Mouse (Mus musculus): ENCODE data around the gene Sprr2f. TPM values are rescaled to one million over a fixed set of nuclear protein-coding genes. Genes with fewer than 3 reads are reported as not detected.

Gene Sprr2f
- polyA plus RNA-seq, 1 experiment from 2014 or later = not detected

DNA sequence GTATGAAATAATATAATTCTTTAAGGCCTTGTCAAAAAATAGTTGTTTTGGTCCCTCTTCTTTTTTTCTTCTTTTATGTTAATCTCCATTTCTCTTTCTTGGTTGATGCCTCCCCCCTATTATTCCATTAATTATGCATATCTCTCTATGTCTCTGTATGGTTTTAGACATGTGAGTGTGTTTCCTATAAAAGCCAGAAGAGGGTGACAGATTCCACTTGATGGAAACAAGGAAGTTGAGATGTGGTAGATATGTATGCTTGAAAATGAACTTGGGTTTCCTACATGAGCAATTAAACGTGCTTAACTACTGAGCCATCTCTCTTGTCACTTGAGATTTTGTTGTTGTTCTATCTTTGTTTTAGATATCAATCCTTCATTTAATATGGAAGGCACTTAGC is 29.3 kb downstream of the Sprr2f start:
- H3K4me3 ChIP-seq (ENCODE audit: low read depth, low read length) = no peak overlapping the region
- no peaks in the 10 kb centered on the region for H3K36me3 ChIP-seq (ENCODE audit: control insufficient read depth, insufficient read depth, low read length)
- no peak overlapping the region for H3K27ac ChIP-seq (ENCODE audit: low read depth, low read length)
- ATAC-seq (ENCODE audit: low read depth) = no peak
- WGBS = 59% methylated on average over 1 of the region's 1 CpGs
- no peak overlapping the region for H3K9ac ChIP-seq (replicated peaks; ENCODE audit: low read depth, low read length)
- no peaks in the 10 kb centered on the region for H3K9me3 ChIP-seq (ENCODE audit: control insufficient read depth, low read length)
- H3K27me3 ChIP-seq (ENCODE audit: control insufficient read depth, insufficient read depth, low read length) = no peaks in the 10 kb centered on the region
- no peak overlapping the region for H3K4me2 ChIP-seq (ENCODE audit: low read depth, low read length)
- no peaks in the 10 kb centered on the region for H3K4me1 ChIP-seq (ENCODE audit: control insufficient read depth, insufficient read depth, low read length)

DNA sequence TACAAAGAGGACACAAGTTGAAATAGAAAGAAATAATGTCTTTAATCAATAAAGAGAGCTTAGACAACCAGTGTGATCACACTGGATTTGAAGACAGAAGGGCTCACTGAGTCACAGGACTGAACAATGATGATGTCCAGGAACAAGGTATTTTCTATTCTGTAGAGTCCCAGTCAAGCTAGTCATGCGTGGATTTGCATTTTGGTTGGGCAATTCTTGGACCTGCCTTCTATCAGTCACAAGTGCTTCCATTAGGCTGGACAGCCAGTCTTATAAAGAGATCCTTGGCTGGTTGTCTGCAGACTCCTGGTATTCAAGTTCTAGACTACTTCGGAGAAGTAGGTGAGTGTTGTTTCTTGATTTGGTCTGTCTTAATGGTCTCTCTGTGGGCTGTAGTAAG is 42.7 kb downstream of the Sprr2f start, which contains the start of gene Sprr2i:
Gene Sprr2i, plus strand, starts transcription at position 301 of the 400 bp plus-strand sequence.
- 98% methylated on average over 2 of the region's 2 CpGs for WGBS
- Histone ChIP-seq H3K27me3 (ENCODE audit: control insufficient read depth, insufficient read depth, low read length) (no peaks in the 10 kb centered on the region), H3K4me3 (ENCODE audit: low read depth, low read length) (no peak within 1 kb of the TSS), H3K9me3 (ENCODE audit: control insufficient read depth, low read length) (no peaks in the 10 kb centered on the region), H3K9ac (replicated peaks; ENCODE audit: low read depth, low read length) (no peak within 1 kb of the TSS), H3K36me3 (ENCODE audit: control insufficient read depth, insufficient read depth, low read length) (no peaks in the 10 kb centered on the region), H3K4me1 (ENCODE audit: control insufficient read depth, insufficient read depth, low read length) (no peaks in the 10 kb centered on the region), H3K4me2 (ENCODE audit: low read depth, low read length) (no peak within 1 kb of the TSS), H3K27ac (ENCODE audit: low read depth, low read length) (no peak within 1 kb of the TSS)
- ATAC-seq (ENCODE audit: low read depth) = no peak

Other genes with a start within 250 kb of the Sprr2f start
- gene Prr9, start 241.2 kb upstream of the Sprr2f start, polyA plus RNA-seq (2014; fragmentation: Nextera tagmentation; extraction: Ambion mirVana) = not detected in 2 replicates
- not detected in 2 replicates for gene Lelp1, start 222.4 kb upstream of the Sprr2f start, polyA plus RNA-seq (2014; fragmentation: Nextera tagmentation; extraction: Ambion mirVana)
- gene Sprr2a1, start 149.4 kb upstream of the Sprr2f start, polyA plus RNA-seq (2014; fragmentation: Nextera tagmentation; extraction: Ambion mirVana) = not detected in 2 replicates
- gene Sprr2a2, start 149.3 kb upstream of the Sprr2f start, polyA plus RNA-seq (2014; fragmentation: Nextera tagmentation; extraction: Ambion mirVana) = not detected in 2 replicates
- gene Sprr2a3, start 79.8 kb upstream of the Sprr2f start, polyA plus RNA-seq (2014; fragmentation: Nextera tagmentation; extraction: Ambion mirVana) = not detected in 2 replicates
- not detected in 2 replicates for gene Sprr2b, start 48.6 kb upstream of the Sprr2f start, polyA plus RNA-seq (2014; fragmentation: Nextera tagmentation; extraction: Ambion mirVana)
- gene Sprr2d, start 26.0 kb upstream of the Sprr2f start, polyA plus RNA-seq (2014; fragmentation: Nextera tagmentation; extraction: Ambion mirVana) = not detected in 2 replicates
- not detected in 2 replicates for gene Sprr2e, start 13.0 kb upstream of the Sprr2f start, polyA plus RNA-seq (2014; fragmentation: Nextera tagmentation; extraction: Ambion mirVana)
- gene Sprr2h, start 20.5 kb downstream of the Sprr2f start, polyA plus RNA-seq (2014; fragmentation: Nextera tagmentation; extraction: Ambion mirVana) = not detected in 2 replicates
- not detected in 2 replicates for gene Sprr2i, start 42.8 kb downstream of the Sprr2f start, polyA plus RNA-seq (2014; fragmentation: Nextera tagmentation; extraction: Ambion mirVana)
- gene Sprr2j-ps, start 52.9 kb downstream of the Sprr2f start, polyA plus RNA-seq (2014; fragmentation: Nextera tagmentation; extraction: Ambion mirVana) = not detected in 2 replicates
- gene Gm9774, start 64.2 kb downstream of the Sprr2f start, polyA plus RNA-seq (2014; fragmentation: Nextera tagmentation; extraction: Ambion mirVana) = 5.1 and 7.9 TPM in 2 replicates
- gene Sprr2k, start 67.4 kb downstream of the Sprr2f start, polyA plus RNA-seq (2014; fragmentation: Nextera tagmentation; extraction: Ambion mirVana) = not detected in 2 replicates
- gene Sprr1b, start 73.6 kb downstream of the Sprr2f start, polyA plus RNA-seq (2014; fragmentation: Nextera tagmentation; extraction: Ambion mirVana) = not detected in 2 replicates
- not detected in 2 replicates for gene Sprr3, start 93.5 kb downstream of the Sprr2f start, polyA plus RNA-seq (2014; fragmentation: Nextera tagmentation; extraction: Ambion mirVana)
- gene Sprr1a, start 120.7 kb downstream of the Sprr2f start, polyA plus RNA-seq (2014; fragmentation: Nextera tagmentation; extraction: Ambion mirVana) = not detected in 2 replicates
- not detected in 2 replicates for gene Sprr4, start 135.3 kb downstream of the Sprr2f start, polyA plus RNA-seq (2014; fragmentation: Nextera tagmentation; extraction: Ambion mirVana)
- gene 2310046K23Rik, start 169.3 kb downstream of the Sprr2f start, polyA plus RNA-seq (2014; fragmentation: Nextera tagmentation; extraction: Ambion mirVana) = not detected in 2 replicates
- gene Ivl, start 208.5 kb downstream of the Sprr2f start, polyA plus RNA-seq (2014; fragmentation: Nextera tagmentation; extraction: Ambion mirVana) = not detected in 2 replicates
- not detected in 2 replicates for gene Smcp, start 223.8 kb downstream of the Sprr2f start, polyA plus RNA-seq (2014; fragmentation: Nextera tagmentation; extraction: Ambion mirVana)
- not detected in 2 replicates for gene 2210017I01Rik, start 242.3 kb downstream of the Sprr2f start, polyA plus RNA-seq (2014; fragmentation: Nextera tagmentation; extraction: Ambion mirVana)

All from neural tube, embryonic 14.5 days (tissue).